Mouse (Mus musculus): ENCODE measurements around the gene Platr17.
"Not testable (repeated sequence)": the region's sequence is repeated elsewhere in the genome, so short reads cannot be mapped to it uniquely, and the experiment has no call there.

Gene Platr17

GRCm38 (mm10) chr17:33904835-33905234 is at the start of gene Platr17:
Gene Platr17, plus strand, starts transcription at chr17:33905135.
- not testable (repeated sequence) for DNase-seq

- DNase-seq: no peak
These were observed 47.1 kb upstream of the Platr17 start for GRCm38 (mm10) chr17:33857816-33858215.

GRCm38 (mm10) chr17:33865330-33866030 is 39.5 kb upstream of the Platr17 start:
- DNase-seq: peak; percentile 43 to 62

GRCm38 (mm10) chr17:33873537-33873936 is 31.4 kb upstream of the Platr17 start, which contains the start of gene Gm7029:
Gene Gm7029, plus strand, starts transcription at chr17:33873837.
- DNase-seq: not testable (repeated sequence)

GRCm38 (mm10) chr17:33874411-33874810 is 30.5 kb upstream of the Platr17 start:
- DNase-seq: no peak

- DNase-seq: not testable (repeated sequence)
These were observed 29.1 kb upstream of the Platr17 start for GRCm38 (mm10) chr17:33875797-33876196.

GRCm38 (mm10) chr17:33884320-33884719 is 20.6 kb upstream of the Platr17 start:
- not testable (repeated sequence) for DNase-seq

GRCm38 (mm10) chr17:33887802-33888201 is 17.1 kb upstream of the Platr17 start:
- DNase-seq: peak in 1 of 2 experiments; percentile 32

GRCm38 (mm10) chr17:33888230-33888629 is 16.7 kb upstream of the Platr17 start:
- not testable (repeated sequence) for DNase-seq

GRCm38 (mm10) chr17:33889941-33890532 is 14.9 kb upstream of the Platr17 start:
- DNase-seq: not testable (repeated sequence)

GRCm38 (mm10) chr17:33890533-33891059 is 14.3 kb upstream of the Platr17 start, which contains the start of gene Kifc1:
Gene Kifc1, minus strand, starts transcription at chr17:33890661.
- peak; percentile 100 for DNase-seq

- DNase-seq: no peak
These were observed 13.6 kb upstream of the Platr17 start for GRCm38 (mm10) chr17:33891357-33891756.

- DNase-seq: not testable (repeated sequence)
These were observed 13.0 kb upstream of the Platr17 start for GRCm38 (mm10) chr17:33891892-33892291.

- no peak for DNase-seq
These were observed 12.5 kb upstream of the Platr17 start for GRCm38 (mm10) chr17:33892429-33892828.

GRCm38 (mm10) chr17:33893011-33893410 is 11.9 kb upstream of the Platr17 start:
- DNase-seq: not testable (repeated sequence)

- peak in 1 of 2 experiments; percentile 43 for DNase-seq
These were observed 7.7 kb upstream of the Platr17 start for GRCm38 (mm10) chr17:33897114-33897794.

- DNase-seq: not testable (repeated sequence)
These were observed 6.7 kb upstream of the Platr17 start for GRCm38 (mm10) chr17:33898193-33898592.

- DNase-seq: no peak
These were observed 5.3 kb upstream of the Platr17 start for GRCm38 (mm10) chr17:33899642-33900041.

- no peak for DNase-seq
These were observed 4.5 kb upstream of the Platr17 start for GRCm38 (mm10) chr17:33900281-33900988.

- no peak for DNase-seq
These were observed 4.0 kb upstream of the Platr17 start for GRCm38 (mm10) chr17:33900989-33901314.

- no peak for DNase-seq
These were observed 3.3 kb upstream of the Platr17 start for GRCm38 (mm10) chr17:33901653-33902052.

GRCm38 (mm10) chr17:33902079-33902478 is 2.9 kb upstream of the Platr17 start:
- DNase-seq: no peak

- DNase-seq: no peak
These were observed 2.4 kb upstream of the Platr17 start for GRCm38 (mm10) chr17:33902491-33902890.

All from kidney, adult 8-10 months (tissue).